Mouse (Mus musculus): ENCODE results near the gene Stag1.

Gene Stag1

DNA sequence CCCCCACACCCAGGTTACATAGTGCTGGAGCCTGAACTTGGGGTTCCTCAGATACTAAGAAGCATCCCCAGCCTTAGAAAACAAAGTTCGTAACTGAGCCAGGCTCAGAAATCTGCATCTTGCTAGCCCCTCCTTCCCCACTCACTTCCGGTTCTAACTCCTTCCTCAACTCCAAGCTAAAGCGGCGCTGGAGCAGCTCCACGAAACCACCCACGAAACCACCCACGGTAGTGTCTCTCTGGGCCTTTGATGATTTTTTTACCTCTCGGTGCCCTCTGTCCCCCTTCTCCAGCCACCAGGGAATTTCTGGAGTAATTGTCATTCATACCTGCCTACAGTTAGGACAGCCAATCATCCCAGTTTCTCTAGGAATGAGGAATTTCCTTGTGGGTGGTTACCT is at the start of gene Stag1:
Gene Stag1, plus strand, starts transcription at position 253 of the 400 bp plus-strand sequence.
- DNase-seq = no peak

DNA sequence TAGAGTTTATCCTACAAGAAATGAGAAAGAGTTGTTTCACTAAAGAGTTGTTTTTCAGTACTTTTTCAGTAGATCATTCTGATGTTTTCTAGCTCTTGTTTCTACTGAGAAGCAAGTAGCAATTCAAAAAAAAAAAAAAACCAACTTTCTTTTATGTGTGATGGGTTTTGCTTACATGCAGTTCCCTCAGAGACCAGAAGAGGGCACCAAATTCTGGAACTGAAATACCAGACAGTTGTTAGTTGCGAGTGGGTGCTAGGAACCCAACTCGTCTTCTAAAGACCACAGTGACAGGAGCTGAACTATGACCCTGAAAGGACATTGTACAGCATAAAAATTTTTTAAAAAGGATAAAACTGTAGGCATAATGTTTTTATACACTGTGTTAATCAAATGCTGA is 49.3 kb upstream of the Stag1 start:
- DNase-seq = no peak

DNA sequence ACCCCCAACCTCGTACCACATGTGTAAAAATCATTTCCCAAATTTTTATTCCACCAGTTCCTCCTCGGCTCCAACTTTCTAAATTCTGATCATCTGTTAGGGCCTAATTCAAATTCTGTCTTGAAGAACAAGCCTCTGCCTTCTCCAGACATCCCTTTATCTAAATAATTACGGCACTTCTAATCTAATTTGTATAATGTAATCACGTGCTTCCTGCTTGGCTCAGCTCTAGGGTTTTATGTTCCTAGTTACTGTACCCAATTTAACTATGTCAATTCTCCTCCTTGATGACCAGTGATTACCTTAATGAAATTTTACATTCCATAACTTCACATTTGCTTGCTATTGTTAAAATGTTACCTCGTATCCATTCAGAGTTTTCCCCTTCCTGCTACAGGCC is 41.9 kb upstream of the Stag1 start:
- DNase-seq = no peak

DNA sequence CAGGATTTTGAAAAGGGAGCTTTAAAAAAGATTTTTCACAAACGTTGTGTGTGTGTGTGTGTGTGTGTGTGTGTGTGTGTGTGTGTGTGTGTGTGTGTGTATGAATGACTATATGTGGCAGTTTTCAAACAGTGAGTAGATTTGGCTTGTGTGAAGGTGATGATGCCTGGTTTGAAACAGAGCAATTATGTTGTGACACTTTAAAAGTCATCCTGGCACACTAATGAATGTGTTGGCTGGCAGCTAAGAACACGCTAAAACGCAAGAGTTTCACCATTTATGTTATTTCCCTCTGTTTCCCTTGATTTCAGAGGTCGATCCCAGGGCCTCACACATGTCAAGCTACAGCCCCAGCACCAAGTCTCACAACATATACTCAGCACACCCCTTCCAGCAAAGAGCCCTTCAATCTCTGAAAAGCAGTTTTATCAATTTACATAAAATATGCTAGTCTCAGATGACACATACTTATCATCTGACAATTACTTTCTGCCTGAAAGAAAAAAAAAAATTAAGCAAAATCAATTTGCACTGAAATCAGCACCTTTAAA is 39.5 kb upstream of the Stag1 start:
- no peak for DNase-seq

DNA sequence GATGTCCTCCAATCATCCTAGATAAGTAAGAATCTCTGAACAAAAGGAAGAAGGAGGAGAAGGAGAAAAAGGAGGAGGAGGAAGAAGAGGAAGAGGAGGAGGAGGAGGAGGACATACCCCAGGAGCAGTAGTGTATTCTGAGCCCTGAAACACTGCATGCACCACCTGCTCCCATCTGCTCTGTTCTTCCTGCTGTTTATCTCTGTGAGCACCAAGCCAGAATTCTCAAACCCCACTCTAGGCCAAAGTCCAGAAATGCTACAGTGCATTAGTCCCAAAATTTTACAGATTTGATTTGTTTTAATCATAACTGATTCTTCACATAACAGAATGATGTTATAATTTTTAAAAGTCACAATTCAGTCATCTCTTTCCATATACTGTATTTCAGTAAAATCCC is 38.6 kb upstream of the Stag1 start:
- DNase-seq = no peak

DNA sequence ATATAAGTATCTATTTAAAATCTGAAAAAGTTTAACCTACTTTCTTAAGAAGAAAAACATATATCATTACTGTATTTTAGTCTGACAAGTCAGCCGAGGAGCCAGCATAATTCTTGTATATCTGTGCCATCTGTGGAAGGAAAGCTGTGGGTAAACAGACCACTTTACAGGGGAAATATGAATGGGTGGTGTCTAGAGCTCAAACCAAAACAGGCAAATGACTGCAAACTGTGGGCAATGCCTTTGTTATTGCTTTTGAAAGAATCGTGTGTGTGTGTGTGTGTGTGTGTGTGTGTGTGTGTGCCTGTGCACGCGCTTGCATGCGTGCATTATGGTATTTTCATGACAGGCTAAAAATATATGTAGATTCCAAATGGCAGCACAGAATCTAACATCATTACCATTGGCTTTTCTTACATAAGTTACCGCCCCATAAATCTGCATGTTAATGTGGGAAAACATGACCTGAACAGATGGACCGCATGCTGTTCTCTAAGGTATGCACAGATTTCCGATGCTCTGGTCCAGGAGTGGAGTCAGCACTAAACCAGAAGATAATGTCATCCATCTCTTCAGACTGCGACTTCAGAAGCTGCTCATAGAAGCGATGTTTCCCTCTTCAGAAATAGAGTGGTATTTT is 37.2 kb upstream of the Stag1 start:
- peak; percentile 11 for DNase-seq

DNA sequence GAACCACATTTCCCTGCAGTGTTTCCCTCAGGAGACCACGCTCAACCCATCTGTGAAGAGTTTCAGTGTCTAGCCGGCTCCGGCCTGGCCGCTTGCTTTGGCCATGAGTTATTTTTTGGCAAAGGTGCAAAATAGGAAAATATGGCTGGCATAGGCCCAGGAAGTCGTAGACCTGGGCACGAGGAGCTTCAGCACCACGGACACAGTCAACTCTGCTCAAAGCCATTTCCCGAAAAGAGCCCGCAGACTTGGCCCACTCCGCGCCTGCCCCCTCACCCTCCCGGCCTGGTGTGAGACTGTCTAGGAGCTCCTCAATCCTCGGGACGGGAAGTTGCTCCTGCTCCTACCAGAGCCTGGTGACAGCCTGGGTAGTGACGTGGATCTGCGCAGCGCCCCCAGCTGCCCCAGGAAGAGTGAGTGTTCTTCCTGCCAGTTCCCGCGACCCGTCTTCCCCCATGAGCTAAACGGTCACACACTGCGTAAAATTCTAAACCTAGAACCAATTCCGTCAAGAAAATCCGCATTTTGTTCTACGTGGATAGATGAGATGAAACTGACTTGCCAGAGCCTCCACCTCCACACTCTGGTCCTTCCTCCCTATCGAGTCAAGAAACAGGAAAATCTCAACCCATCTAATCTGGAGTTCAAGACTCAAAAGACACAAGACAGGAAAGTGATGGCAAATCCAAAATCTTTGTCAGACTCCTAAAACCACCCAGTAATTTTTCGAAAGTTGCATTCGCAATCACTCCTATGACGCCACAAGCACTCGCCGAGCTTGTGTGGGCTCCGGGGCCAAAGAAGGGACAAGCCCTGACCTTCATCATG is 27.6 kb upstream of the Stag1 start:
- DNase-seq = peak; percentile 55

DNA sequence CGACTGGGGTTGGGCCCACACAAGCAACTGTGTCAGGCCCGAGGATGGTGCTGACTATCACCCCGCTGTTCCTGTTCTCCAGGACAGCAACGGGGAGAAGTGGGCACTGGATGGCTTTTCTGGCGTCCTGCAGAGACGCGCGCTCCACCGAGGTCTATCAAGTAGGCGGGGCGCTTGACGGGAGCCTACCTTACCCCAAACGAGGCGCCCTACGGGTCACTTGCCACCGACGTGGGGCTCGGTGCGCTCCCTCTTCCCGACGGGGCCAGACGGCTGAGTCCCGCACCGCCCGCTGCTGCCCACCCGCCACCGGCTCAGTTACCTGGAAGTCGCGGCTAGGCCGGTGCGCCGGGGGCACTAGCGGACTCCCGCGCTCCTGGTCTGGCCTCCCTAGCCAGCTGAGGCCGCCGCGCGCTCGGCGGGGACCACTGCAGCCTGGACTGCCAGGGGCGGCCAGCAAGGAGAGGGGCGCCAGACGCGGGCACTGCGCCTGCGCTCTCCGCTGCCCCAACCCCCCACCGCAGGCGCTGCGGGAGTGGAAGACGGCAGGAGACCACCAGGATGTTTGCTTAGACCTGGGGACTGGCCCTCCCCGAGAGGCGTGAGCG is 26.9 kb upstream of the Stag1 start, which contains the start of gene Slc35g2:
Gene Slc35g2, minus strand, starts transcription at position 465 of the 608 bp plus-strand sequence.
- DNase-seq = peak; percentile 47

DNA sequence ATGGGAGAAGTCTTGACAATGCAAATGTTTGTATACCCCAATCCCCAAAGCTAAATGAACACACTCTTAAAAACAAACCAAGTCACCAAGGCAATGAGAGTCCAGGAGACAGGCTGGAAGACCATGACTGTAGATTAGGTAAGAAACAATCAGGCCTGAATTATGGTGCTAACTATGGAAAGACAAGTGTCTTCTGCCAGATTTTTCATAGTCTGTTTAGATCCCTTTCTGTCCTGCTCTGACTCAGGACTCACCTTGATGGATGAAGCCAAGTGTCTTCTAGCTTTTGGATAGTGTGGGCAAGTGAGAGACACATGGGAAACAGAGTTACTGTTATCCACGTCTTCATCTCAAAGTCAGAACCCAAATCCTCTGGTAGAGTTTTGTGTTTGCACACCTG is 26.1 kb upstream of the Stag1 start:
- no peak for DNase-seq

DNA sequence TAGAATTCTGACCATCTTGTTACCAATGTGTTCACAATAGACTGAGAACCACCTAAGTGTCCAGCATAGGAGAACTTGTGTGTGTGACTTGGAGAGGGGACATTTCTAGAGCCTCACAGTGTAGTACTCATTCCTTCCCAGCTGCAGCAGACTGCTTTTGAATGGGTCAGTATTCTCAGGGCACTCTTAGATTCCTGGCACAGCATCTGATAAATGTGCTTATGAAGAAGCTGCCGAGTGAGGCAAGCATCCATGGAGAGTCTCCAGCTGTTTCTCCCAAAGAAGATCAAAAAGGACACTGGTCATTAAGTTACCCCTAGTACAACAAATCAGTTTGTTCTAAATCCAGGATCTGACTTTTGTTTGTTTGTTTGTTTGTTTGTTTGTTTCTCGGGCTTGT is 24.3 kb upstream of the Stag1 start:
- DNase-seq = no peak

DNA sequence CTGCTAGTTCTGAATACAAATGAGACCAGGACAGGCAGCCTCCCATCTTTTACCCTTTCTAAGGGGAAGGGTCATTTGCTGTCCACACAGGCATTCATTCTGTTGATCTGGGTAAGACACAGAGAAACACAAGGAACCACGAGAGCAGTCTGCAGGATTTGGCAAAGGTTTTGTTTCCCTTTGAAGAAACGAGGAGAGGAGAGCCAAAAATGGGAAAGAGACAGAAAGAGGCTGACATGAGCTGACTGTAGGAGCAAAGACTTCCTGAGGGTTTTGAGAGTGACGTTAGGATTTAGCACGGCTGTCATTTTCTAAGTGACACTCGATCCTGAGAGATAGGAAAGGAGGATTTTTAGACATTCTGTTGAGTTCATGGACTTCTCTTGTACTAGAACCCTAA is 23.7 kb upstream of the Stag1 start:
- no peak for DNase-seq

DNA sequence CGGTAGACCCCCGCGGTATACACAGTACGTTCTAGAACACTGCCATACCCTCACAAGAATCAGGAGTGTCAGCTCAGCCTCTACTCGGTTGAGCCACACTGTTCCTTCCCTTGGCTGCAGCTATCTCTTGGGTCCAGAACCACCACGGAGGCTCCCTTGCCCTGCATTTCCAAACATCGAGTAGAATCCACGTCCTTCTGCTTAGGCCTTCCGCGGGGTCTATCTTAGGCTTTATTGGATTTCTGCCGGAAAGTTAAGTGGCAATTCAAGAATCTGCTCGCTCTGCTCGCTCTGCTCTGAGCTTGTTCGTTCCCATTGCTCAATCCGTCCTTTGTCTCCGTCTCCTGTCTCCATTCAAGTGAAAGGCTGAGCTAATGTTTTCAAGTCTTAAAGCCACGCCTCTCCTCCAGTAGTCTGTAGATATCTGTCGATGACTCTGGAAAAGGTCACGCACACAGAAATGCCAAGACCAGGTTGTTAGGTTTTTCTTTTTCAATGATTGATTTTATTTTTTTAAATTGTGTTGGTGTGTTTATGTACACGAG is 17.3 kb upstream of the Stag1 start:
- no peak for DNase-seq

DNA sequence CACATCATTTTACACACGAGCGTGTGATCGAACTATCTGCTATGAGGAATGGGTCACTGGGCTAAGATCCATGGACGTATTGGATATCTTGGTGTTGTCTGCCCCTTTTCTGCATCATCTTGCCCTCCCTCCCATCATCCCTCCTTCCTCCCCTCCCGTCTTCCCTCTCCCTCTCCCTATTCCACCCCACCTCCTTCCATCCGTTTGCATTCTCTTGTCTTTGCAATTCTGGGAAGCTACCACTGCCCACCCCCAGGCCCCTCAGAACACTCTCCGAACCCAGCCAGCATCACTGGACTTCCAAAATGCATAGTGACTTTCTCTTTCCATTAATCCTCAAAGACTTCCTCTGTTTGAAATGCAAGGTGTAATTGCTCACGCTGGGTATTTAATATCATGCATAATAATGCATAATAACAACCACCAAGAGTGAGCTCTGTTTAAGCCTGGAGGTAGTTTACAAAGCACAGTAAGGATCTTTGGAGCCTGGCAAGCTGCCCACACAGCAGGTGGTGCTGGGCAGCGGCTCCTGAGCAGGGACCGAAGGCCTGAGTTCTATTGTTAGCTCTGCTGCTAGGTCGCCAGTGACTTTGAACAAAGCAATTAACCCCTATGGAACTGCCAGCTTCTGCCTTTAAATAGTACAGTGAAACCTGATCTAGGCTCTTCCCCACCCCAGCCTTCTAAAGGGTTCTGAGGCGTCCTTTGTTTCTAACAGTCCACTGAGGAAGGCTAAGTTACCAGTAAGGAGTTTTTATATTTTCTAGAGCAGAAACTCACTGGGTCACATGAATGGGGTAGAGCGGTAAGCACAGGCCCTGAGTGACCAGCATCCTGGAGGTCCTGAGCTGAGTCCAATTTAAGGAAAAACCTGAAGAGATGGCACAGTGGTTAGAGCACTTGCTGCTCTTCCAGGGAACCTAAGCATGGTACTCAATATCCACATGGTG is 15.8 kb upstream of the Stag1 start:
- no peak for DNase-seq

DNA sequence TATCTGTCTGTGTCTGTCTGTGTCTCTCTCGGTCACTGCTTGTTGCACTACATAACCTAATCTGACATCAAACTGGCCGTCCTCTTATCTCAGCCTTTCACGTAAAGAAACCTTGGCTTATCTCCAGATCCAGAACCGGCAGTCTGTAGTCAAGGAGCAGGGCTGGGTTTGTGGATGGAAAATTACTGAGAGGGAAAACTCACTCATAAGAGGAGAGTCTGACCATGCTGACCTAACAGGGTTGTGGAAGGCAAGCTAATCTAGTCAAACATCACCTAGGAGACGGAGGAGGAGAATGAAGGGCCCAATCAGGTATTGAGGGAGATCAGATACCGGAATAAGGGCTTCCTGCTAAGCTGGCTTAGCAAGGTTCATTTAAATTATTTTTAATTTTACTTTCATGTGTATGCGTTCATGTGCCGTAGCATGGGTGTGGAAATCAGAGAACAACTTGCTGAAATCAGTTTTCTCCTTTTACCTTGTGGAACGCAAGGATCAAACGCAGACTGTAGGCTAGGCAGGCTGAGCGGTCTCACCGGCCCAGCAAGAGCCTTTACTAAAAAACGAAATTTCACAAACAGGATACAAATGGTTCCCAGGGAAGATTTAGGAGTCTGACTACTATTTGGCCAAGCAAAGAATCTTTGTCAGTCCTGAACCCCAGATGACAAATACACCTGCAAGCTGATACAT is 14.6 kb upstream of the Stag1 start:
- DNase-seq = no peak

DNA sequence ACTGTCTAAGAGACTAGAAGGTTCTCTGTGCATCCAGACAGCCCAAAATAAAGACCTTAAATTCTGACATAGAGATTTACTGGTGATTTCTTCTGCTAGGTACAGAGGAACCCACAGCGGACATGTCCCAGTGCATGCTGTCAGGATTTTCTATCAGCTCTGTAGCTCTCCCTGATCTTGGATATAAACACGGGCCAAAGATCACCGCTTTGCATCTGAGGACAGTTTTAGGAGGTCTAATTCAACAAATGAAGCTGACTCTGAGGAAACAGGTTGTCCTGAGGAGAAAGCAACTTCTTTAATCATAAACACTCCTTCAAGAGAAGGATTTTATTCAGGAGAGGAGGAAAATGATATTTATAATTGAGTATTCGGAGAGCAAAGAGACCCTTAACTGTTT is 13.6 kb upstream of the Stag1 start:
- DNase-seq = no peak

DNA sequence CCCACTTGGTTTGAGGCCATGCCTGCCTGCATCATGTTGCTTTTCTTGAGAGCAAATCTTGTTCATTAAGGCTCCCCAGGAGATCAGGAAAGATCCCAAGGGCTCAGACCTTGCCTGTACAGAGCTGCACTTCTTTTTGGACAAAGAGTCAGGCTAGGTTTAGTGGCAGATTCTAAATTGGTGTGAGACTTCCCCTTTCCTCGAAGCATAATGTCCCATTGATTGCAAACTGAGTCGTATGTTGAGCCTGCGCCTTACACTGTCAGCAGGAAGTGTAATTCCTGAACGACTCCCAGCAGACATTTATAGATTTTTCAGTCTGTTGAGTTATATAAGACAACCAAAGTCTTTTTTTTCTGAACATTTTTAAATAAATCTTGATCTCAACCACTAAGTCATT is 7.1 kb upstream of the Stag1 start:
- no peak for DNase-seq

DNA sequence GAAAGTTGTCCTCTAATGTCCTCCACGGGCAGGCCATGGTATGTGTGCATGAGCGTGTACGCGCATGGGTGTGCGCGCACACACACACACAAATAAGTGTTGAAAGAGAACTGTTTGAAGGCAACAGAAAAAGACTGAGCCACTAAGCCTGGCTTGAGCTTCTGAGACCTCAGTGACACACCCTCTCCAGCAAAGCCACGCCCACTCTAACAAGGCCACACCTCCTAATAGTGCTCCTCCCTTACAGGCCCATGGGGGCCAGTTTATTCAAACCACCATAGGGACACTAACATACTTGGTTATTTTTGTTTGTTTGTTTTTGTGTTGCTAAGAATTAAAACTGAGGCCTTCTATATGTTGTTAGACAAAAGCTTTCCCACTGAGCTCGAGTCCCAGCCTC is 1.3 kb upstream of the Stag1 start:
- no peak for DNase-seq

DNA sequence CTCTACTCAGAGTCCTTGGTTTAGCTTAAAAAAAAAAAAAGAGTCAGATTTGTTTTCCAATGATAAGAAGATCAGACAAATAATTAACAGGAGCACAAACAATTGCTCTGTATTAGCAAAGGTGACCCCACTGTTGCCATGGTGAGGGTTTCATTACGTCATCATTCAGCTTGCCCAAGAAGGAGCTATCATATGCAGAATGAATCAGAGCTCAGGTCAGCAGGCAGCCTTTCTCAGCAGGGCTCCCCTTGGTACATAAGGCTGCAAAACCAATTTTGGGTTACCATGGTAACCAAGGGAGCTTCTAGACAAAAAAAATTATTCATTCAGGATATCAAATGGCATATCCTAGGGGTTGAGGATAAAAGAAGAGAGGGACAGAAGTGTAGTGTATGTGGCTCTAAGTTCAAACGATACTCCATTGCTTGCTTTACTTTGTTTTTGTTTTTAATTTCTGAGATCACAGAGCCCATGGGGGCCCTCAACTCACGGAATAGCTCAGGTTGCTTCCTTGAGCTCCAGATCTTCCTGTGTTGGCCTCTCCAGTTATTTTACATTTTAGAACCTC is 2.2 kb downstream of the Stag1 start:
- DNase-seq = no peak

DNA sequence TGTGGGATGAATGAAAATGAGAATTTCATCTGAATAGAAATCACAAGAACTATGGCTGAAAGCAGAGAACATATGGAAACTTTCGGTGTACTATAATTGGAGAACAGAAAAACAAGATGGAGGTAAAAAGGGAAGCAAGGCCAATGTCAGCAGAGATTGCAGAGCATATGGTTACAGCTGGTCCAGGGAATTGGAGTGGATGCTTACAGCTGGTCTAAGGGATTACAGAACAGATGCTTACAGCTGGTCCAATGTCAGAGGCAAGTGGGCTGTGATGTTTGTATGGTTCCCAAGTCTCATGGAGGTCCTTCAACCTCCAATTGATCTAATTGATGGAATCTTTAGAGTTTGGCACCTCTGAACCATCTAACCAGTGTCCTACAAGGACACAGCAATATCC is 4.5 kb downstream of the Stag1 start:
- DNase-seq = no peak

DNA sequence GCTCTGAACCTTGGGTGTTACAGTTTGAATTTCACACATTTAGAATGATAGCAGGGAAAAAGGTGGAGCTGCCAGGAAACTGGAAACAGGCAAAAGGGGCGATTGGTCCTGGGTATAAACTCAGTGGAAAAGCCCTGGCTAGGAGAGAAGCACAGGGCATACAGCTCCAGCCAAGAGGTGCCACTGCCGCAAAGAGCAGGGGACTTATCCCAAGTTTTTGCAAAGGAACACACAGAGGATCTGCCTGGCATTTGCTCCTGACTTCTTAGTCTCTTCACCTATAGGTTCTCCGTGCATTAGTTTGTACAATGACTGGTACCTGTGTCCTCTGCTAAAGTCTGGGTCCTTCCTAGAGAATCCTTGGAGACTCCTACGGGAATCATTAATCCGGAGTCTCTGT is 5.6 kb downstream of the Stag1 start:
- no peak for DNase-seq

DNA sequence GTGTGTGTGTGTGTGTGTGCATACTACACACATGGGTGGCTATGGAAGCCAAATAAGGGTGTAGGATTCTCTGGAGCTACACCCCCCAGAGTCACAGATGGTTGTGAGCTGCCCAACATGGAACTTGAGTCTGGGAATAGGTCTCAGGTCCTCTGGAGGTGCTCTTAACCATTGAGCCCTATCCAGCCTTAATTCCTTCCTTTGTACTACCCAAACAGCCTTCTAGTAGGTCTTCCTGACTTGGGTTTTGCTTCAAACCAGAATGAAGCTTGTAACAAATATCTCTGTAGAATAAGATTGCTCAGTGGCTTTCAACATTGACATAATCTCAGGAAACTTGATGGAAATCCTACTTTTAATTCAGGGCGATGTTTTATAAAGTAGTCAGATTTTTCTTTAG is 7.9 kb downstream of the Stag1 start:
- DNase-seq = no peak
